Mouse (Mus musculus): Measurements from ENCODE around the gene Zfp451. TPM values are rescaled to one million over a fixed set of nuclear protein-coding genes. Genes with fewer than 3 reads are reported as not detected.

Zfp451 gene
- polyA plus RNA-seq, 1 experiment from 2014 or later = 23.8 TPM

- H3K4me2 ChIP-seq = no peak overlapping the region
- whole genome bisulfite sequencing = 85% methylated on average over 14 of the region's 14 CpGs
- H3K9me3 ChIP-seq = no peaks in the 10 kb centered on the region
- no peak overlapping the region for H3K4me3 ChIP-seq
- no peak for ATAC-seq (ENCODE audit: borderline replicate concordance, extremely low read depth, low FRiP score, low TSS enrichment)
- no peaks in the 10 kb centered on the region for H3K4me1 ChIP-seq
- H3K27ac ChIP-seq = no peak overlapping the region
- no peaks in the 10 kb centered on the region for H3K27me3 ChIP-seq
- H3K36me3 ChIP-seq = peaks cover 24% of the 10 kb centered on the region
- H3K9ac ChIP-seq = no peak overlapping the region
Observed at GRCm38 (mm10) chr1:33776175-33776611, 38.2 kb downstream of the Zfp451 start.

GRCm38 (mm10) chr1:33772106-33772505 is 42.3 kb downstream of the Zfp451 start:
- H3K36me3 ChIP-seq = peaks cover 40% of the 10 kb centered on the region
- WGBS = 91% methylated on average over 9 of the region's 9 CpGs
- ATAC-seq (ENCODE audit: borderline replicate concordance, extremely low read depth, low FRiP score, low TSS enrichment) = no peak
- no peak overlapping the region for H3K27ac ChIP-seq
- H3K9me3 ChIP-seq = no peaks in the 10 kb centered on the region
- H3K4me1 ChIP-seq = 0 out of 2 replicates have a peak, but pooled peaks cover 2% of the 10 kb centered on the region
- H3K4me3 ChIP-seq = no peak overlapping the region
- H3K9ac ChIP-seq = no peak overlapping the region
- H3K4me2 ChIP-seq = no peak overlapping the region
- H3K27me3 ChIP-seq = no peaks in the 10 kb centered on the region

- Histone ChIP-seq H3K27ac (no peak overlapping the region), H3K4me1 (0 out of 2 replicates have a peak, but pooled peaks cover 3% of the 10 kb centered on the region), H3K27me3 (no peaks in the 10 kb centered on the region), H3K36me3 (peaks cover 40% of the 10 kb centered on the region), H3K4me2 (no peak overlapping the region), H3K9ac (no peak overlapping the region), H3K9me3 (no peaks in the 10 kb centered on the region), H3K4me3 (no peak overlapping the region)
- no peak for ATAC-seq (ENCODE audit: borderline replicate concordance, extremely low read depth, low FRiP score, low TSS enrichment)
- WGBS = 92% methylated on average over 10 of the region's 10 CpGs
Observed at GRCm38 (mm10) chr1:33771621-33772020, 42.8 kb downstream of the Zfp451 start.

- H3K27ac ChIP-seq = no peak overlapping the region
- H3K4me2 ChIP-seq = no peak overlapping the region
- peaks cover 30% of the 10 kb centered on the region for H3K36me3 ChIP-seq
- ATAC-seq (ENCODE audit: borderline replicate concordance, extremely low read depth, low FRiP score, low TSS enrichment) = no peak
- no peaks in the 10 kb centered on the region for H3K9me3 ChIP-seq
- no peaks in the 10 kb centered on the region for H3K27me3 ChIP-seq
- H3K4me1 ChIP-seq = 0 out of 2 replicates have a peak, but pooled peaks cover 3% of the 10 kb centered on the region
- H3K4me3 ChIP-seq = no peak overlapping the region
- no peak overlapping the region for H3K9ac ChIP-seq
Observed at GRCm38 (mm10) chr1:33768827-33769226, 45.6 kb downstream of the Zfp451 start.

- H3K4me3 ChIP-seq = no peak overlapping the region
- 0 out of 2 replicates have a peak, but pooled peaks cover 3% of the 10 kb centered on the region for H3K4me1 ChIP-seq
- ATAC-seq (ENCODE audit: borderline replicate concordance, extremely low read depth, low FRiP score, low TSS enrichment) = no peak
- H3K9me3 ChIP-seq = no peaks in the 10 kb centered on the region
- H3K27me3 ChIP-seq = no peaks in the 10 kb centered on the region
- H3K4me2 ChIP-seq = no peak overlapping the region
- H3K27ac ChIP-seq = no peak overlapping the region
- H3K36me3 ChIP-seq = peaks cover 30% of the 10 kb centered on the region
- H3K9ac ChIP-seq = no peak overlapping the region
- WGBS = 87% methylated on average over 1 of the region's 1 CpGs
Observed at GRCm38 (mm10) chr1:33768091-33768787, 46.2 kb downstream of the Zfp451 start.

GRCm38 (mm10) chr1:33766520-33767508 is 47.6 kb downstream of the Zfp451 start:
- no peak for ATAC-seq (ENCODE audit: borderline replicate concordance, extremely low read depth, low FRiP score, low TSS enrichment)
- Histone ChIP-seq H3K4me1 (0 out of 2 replicates have a peak, but pooled peaks cover 3% of the 10 kb centered on the region), H3K36me3 (peaks cover 23% of the 10 kb centered on the region), H3K4me3 (no peak overlapping the region), H3K4me2 (no peak overlapping the region), H3K27me3 (no peaks in the 10 kb centered on the region), H3K9me3 (no peaks in the 10 kb centered on the region), H3K27ac (peak overlapping the region; percentile 24; the same call in 1 of the 2 replicates), H3K9ac (no peak overlapping the region)
- 65% methylated on average over 16 of the region's 16 CpGs for WGBS

GRCm38 (mm10) chr1:33765468-33766080 is 48.8 kb downstream of the Zfp451 start:
- H3K4me3 ChIP-seq = no peak overlapping the region
- 88% methylated on average over 11 of the region's 11 CpGs for WGBS
- H3K36me3 ChIP-seq = peaks cover 17% of the 10 kb centered on the region
- ATAC-seq (ENCODE audit: borderline replicate concordance, extremely low read depth, low FRiP score, low TSS enrichment) = no peak
- H3K9me3 ChIP-seq = no peaks in the 10 kb centered on the region
- no peak overlapping the region for H3K4me2 ChIP-seq
- no peak overlapping the region for H3K9ac ChIP-seq
- H3K27me3 ChIP-seq = no peaks in the 10 kb centered on the region
- H3K27ac ChIP-seq = no peak overlapping the region
- 0 out of 2 replicates have a peak, but pooled peaks cover 3% of the 10 kb centered on the region for H3K4me1 ChIP-seq

- ATAC-seq (ENCODE audit: borderline replicate concordance, extremely low read depth, low FRiP score, low TSS enrichment) = no peak
- peaks cover 2% of the 10 kb centered on the region; the same call in 1 of the 2 replicates for H3K36me3 ChIP-seq
- WGBS = 55% methylated on average over 2 of the region's 2 CpGs
- no peaks in the 10 kb centered on the region for H3K9me3 ChIP-seq
- H3K27ac ChIP-seq = no peak overlapping the region
- no peak overlapping the region for H3K4me3 ChIP-seq
- no peak overlapping the region for H3K4me2 ChIP-seq
- H3K4me1 ChIP-seq = 0 out of 2 replicates have a peak, but pooled peaks cover 3% of the 10 kb centered on the region
- no peak overlapping the region for H3K9ac ChIP-seq
- no peaks in the 10 kb centered on the region for H3K27me3 ChIP-seq
Observed at GRCm38 (mm10) chr1:33763826-33764225, 50.6 kb downstream of the Zfp451 start.

GRCm38 (mm10) chr1:33758488-33758887 is 55.9 kb downstream of the Zfp451 start:
- H3K4me1 ChIP-seq = peaks cover 20% of the 10 kb centered on the region
- WGBS = 54% methylated on average over 4 of the region's 4 CpGs
- no peak overlapping the region for H3K4me2 ChIP-seq
- H3K36me3 ChIP-seq = 0 out of 2 replicates have a peak, but pooled peaks cover 2% of the 10 kb centered on the region
- H3K27ac ChIP-seq = no peak overlapping the region
- no peak for ATAC-seq (ENCODE audit: borderline replicate concordance, extremely low read depth, low FRiP score, low TSS enrichment)
- H3K9ac ChIP-seq = no peak overlapping the region
- no peaks in the 10 kb centered on the region for H3K27me3 ChIP-seq
- no peak overlapping the region for H3K4me3 ChIP-seq
- H3K9me3 ChIP-seq = no peaks in the 10 kb centered on the region

GRCm38 (mm10) chr1:33757491-33758041 is 56.8 kb downstream of the Zfp451 start, which contains the start of gene Bag2:
TSS of gene Bag2 (minus strand) at chr1:33757795.
- peak; percentile 89 for ATAC-seq (ENCODE audit: borderline replicate concordance, extremely low read depth, low FRiP score, low TSS enrichment)
- Histone ChIP-seq H3K27me3 (no peaks in the 10 kb centered on the region), H3K4me1 (peaks cover 20% of the 10 kb centered on the region), H3K9ac (peak within 1 kb of the TSS; percentile 72), H3K4me2 (peak within 1 kb of the TSS; percentile 89), H3K27ac (peak within 1 kb of the TSS; percentile 35; the same call in 1 of the 2 replicates), H3K36me3 (0 out of 2 replicates have a peak, but pooled peaks cover 2% of the 10 kb centered on the region), H3K9me3 (no peaks in the 10 kb centered on the region), H3K4me3 (peak within 1 kb of the TSS; percentile 69)
- under 1% methylated on average over 60 of the region's 61 CpGs for WGBS

GRCm38 (mm10) chr1:33757033-33757413 is 57.4 kb downstream of the Zfp451 start:
- Histone ChIP-seq H3K4me2 (peak overlapping the region; percentile 89), H3K4me3 (peak overlapping the region; percentile 69), H3K27ac (no peak overlapping the region), H3K36me3 (0 out of 2 replicates have a peak, but pooled peaks cover 2% of the 10 kb centered on the region), H3K9me3 (no peaks in the 10 kb centered on the region), H3K4me1 (peaks cover 20% of the 10 kb centered on the region), H3K27me3 (no peaks in the 10 kb centered on the region), H3K9ac (peak overlapping the region; percentile 72)
- ATAC-seq (ENCODE audit: borderline replicate concordance, extremely low read depth, low FRiP score, low TSS enrichment) = peak; percentile 28; the same call in 1 of the 2 replicates
- WGBS = 1% methylated on average over 14 of the region's 14 CpGs
